Mouse (Mus musculus) limb, embryonic 14.5 days (tissue): ENCODE results near the gene Nudt3. TPM values are rescaled to one million over a fixed set of nuclear protein-coding genes. Genes with fewer than 3 reads are reported as not detected.

Experiments
- ATAC-seq: fragments of 200-750 bp; cut with Nextera tagmentation; 2 replicates; pipeline ENCODE4 v1.8.0; 2017; ENCODE audit warnings: low read depth, moderate number of reproducible peaks, moderate TSS enrichment; ENCODE audit not compliant: low FRiP score
- DNase-seq: peaks from one replicate; pipeline ENCODE4 v3.0.0-alpha.2; 2015; ENCODE audit warnings: low spot score
- H3K27ac ChIP-seq: fragments of 300-500 bp; sonication (generic); replicated peaks from 2 replicates; pipeline ENCODE4 v1.5.1; 2014; ENCODE audit warnings: low read depth, mild to moderate bottlenecking, low read length, moderate library complexity, mixed read lengths
- H3K27me3 ChIP-seq: fragments of 300-500 bp; sonication (generic); 2 replicates; pipeline ENCODE4 v1.6.1; 2014; ENCODE audit warnings: low read length, mixed read lengths; ENCODE audit not compliant: control insufficient read depth, insufficient read depth
- H3K36me3 ChIP-seq: fragments of 300-500 bp; sonication (generic); 2 replicates; pipeline ENCODE4 v1.6.1; 2014; ENCODE audit warnings: mild to moderate bottlenecking, low read length, moderate library complexity, mixed read lengths; ENCODE audit not compliant: control insufficient read depth, insufficient read depth
- H3K4me1 ChIP-seq: fragments of 300-500 bp; sonication (generic); 2 replicates; pipeline ENCODE4 v1.6.1; 2014; ENCODE audit warnings: antibody characterized with exemption, low read length, mixed read lengths; ENCODE audit not compliant: control insufficient read depth, insufficient read depth
- H3K4me2 ChIP-seq: fragments of 300-500 bp; sonication (generic); replicated peaks from 2 replicates; pipeline ENCODE4 v1.6.1; 2014; ENCODE audit warnings: low read depth, mild to moderate bottlenecking, low read length, moderate library complexity; ENCODE audit not compliant: severe bottlenecking
- H3K4me3 ChIP-seq: fragments of 300-500 bp; sonication (generic); replicated peaks from 2 replicates; pipeline ENCODE4 v1.5.1; 2014; ENCODE audit warnings: low read length
- H3K9ac ChIP-seq: fragments of 300-500 bp; sonication (generic); 2 replicates; pipeline ENCODE4 v1.6.1; 2014; ENCODE audit warnings: mild to moderate bottlenecking, low read depth, low read length, moderate library complexity; ENCODE audit not compliant: severe bottlenecking
- H3K9me3 ChIP-seq: fragments of 300-500 bp; sonication (generic); 2 replicates; pipeline ENCODE4 v1.6.1; 2016; ENCODE audit warnings: low read length; ENCODE audit not compliant: control insufficient read depth
- POLR2A ChIP-seq: fragments of 200-500 bp; IDR thresholded peaks from 2 replicates; pipeline ENCODE4 v1.8.0; 2012; ENCODE audit warnings: inconsistent platforms, mild to moderate bottlenecking, moderate library complexity, borderline replicate concordance; ENCODE audit not compliant: insufficient read depth, insufficient read length; ENCODE audit errors: extremely low read depth
- WGBS: fragments of 180-500 bp; shearing (Covaris S2); extraction: QIAGEN DNeasy Blood & Tissue Kit; methylation state at CpG from one replicate; pipeline ENCODE4 v1.1.7; 2014; 5-methylcytosine and 5-hydroxymethylcytosine counted together
- polyA plus RNA-seq, 2 experiments: library from polyadenylated mRNA; depleted of rRNA in 1 of 2; stranded (reverse) in 1 of 2; unstranded in 1 of 2; fragments of >200 nt; fragmentation: Nextera tagmentation in 1 of 2; extraction: Ambion mirVana in 1 of 2; gene quantifications; 2 replicates each; pipeline versions ENCODE4 v1.2.1 to v1.2.3; 2012 to 2014

Nudt3 gene
- polyA plus RNA-seq, 2 experiments, result 36.8 to 121 TPM

- peaks cover 52% of the 10 kb centered on the region for H3K36me3 ChIP-seq
- H3K9me3 ChIP-seq, result no peaks in the 10 kb centered on the region
- no peak for ATAC-seq
- TF ChIP-seq POLR2A, result no peak
- H3K4me3 ChIP-seq, result no peak overlapping the region
- no peak overlapping the region for H3K9ac ChIP-seq
- no peak overlapping the region for H3K27ac ChIP-seq
- H3K27me3 ChIP-seq, result no peaks in the 10 kb centered on the region
- no peaks in the 10 kb centered on the region; the same call in 1 of the 2 replicates for H3K4me1 ChIP-seq
- 84% methylated on average over 15 of the region's 15 CpGs for WGBS
- H3K4me2 ChIP-seq, result no peak overlapping the region
- DNase-seq, result no peak
Measured at GRCm38 (mm10) chr17:27595659-27596375, 27.5 kb downstream of the Nudt3 start.

- H3K36me3 ChIP-seq, result peaks cover 68% of the 10 kb centered on the region
Measured at GRCm38 (mm10) chr17:27592565-27592910, 30.8 kb downstream of the Nudt3 start.

GRCm38 (mm10) chr17:27591826-27592564 is 31.3 kb downstream of the Nudt3 start:
- H3K9me3 ChIP-seq, result no peaks in the 10 kb centered on the region
- no peak overlapping the region for H3K9ac ChIP-seq
- H3K4me2 ChIP-seq, result no peak overlapping the region

More at GRCm38 (mm10) chr17:27592565-27592910, 30.8 kb downstream of the Nudt3 start:
- Histone ChIP-seq H3K9ac (no peak overlapping the region), H3K27ac (no peak overlapping the region), H3K4me1 (peaks cover 3% of the 10 kb centered on the region; the same call in 1 of the 2 replicates), H3K4me3 (no peak overlapping the region), H3K4me2 (no peak overlapping the region), H3K27me3 (no peaks in the 10 kb centered on the region), H3K9me3 (no peaks in the 10 kb centered on the region)
- no peak for ATAC-seq
- no peak for TF ChIP-seq POLR2A
- no peak for DNase-seq
- 96% methylated on average over 7 of the region's 7 CpGs for WGBS

GRCm38 (mm10) chr17:27588231-27588630 is 35.1 kb downstream of the Nudt3 start:
- Histone ChIP-seq H3K9ac (no peak overlapping the region), H3K4me3 (no peak overlapping the region), H3K4me2 (no peak overlapping the region), H3K27ac (no peak overlapping the region), H3K4me1 (0 out of 2 replicates have a peak, but pooled peaks cover 3% of the 10 kb centered on the region), H3K36me3 (peaks cover 73% of the 10 kb centered on the region), H3K9me3 (no peaks in the 10 kb centered on the region), H3K27me3 (no peaks in the 10 kb centered on the region)
- no peak for TF ChIP-seq POLR2A
- ATAC-seq, result no peak
- DNase-seq, result no peak
- WGBS, result 77% methylated on average over 8 of the region's 8 CpGs

More at GRCm38 (mm10) chr17:27591826-27592564, 31.3 kb downstream of the Nudt3 start:
- Histone ChIP-seq H3K4me1 (peaks cover 3% of the 10 kb centered on the region; the same call in 1 of the 2 replicates), H3K4me3 (no peak overlapping the region), H3K27ac (no peak overlapping the region), H3K36me3 (peaks cover 72% of the 10 kb centered on the region), H3K27me3 (no peaks in the 10 kb centered on the region)
- ATAC-seq, result no peak
- WGBS, result 88% methylated on average over 12 of the region's 12 CpGs
- no peak for TF ChIP-seq POLR2A
- DNase-seq, result no peak

GRCm38 (mm10) chr17:27587252-27587651 is 36.0 kb downstream of the Nudt3 start:
- Histone ChIP-seq H3K4me2 (no peak overlapping the region), H3K9me3 (no peaks in the 10 kb centered on the region), H3K27ac (no peak overlapping the region; the same call in 1 of the 2 replicates), H3K4me3 (no peak overlapping the region), H3K9ac (no peak overlapping the region), H3K27me3 (no peaks in the 10 kb centered on the region), H3K4me1 (0 out of 2 replicates have a peak, but pooled peaks cover 3% of the 10 kb centered on the region), H3K36me3 (peaks cover 73% of the 10 kb centered on the region)
- ATAC-seq (no peak), DNase-seq (no peak)
- TF ChIP-seq POLR2A, result no peak
- WGBS, result 64% methylated on average over 12 of the region's 12 CpGs
